Mouse (Mus musculus) CH12.LX (cell line): ENCODE measurements around the gene Cd27.

Experiments
- CTCF ChIP-seq, 2 experiments: IDR thresholded peaks in 1 of 2; conservative IDR thresholded peaks in 1 of 2; 2 replicates each; pipeline ENCODE4 v1.5.1; 2011 to 2012; ENCODE audit warnings: low read depth in 2 of 2, low read length in 2 of 2, improper control_type of control experiment in 1 of 2, inconsistent platforms in 1 of 2, mild to moderate bottlenecking in 1 of 2, moderate library complexity in 1 of 2
- E2F4 ChIP-seq: IDR thresholded peaks from 2 replicates; pipeline ENCODE4 v1.6.1; 2011; ENCODE audit warnings: low read depth, low read length, improper control_type of control experiment; ENCODE audit not compliant: insufficient replicate concordance
- ELF1 ChIP-seq: IDR thresholded peaks from 2 replicates; pipeline ENCODE4 v1.6.1; 2014; ENCODE audit warnings: low read depth, mild to moderate bottlenecking, inconsistent platforms, low read length, improper control_type of control experiment
- EP300 ChIP-seq: IDR thresholded peaks from 2 replicates; pipeline ENCODE4 v1.6.1; 2011; ENCODE audit warnings: low read length, improper control_type of control experiment
- ETS1 ChIP-seq: conservative IDR thresholded peaks from 2 replicates; pipeline ENCODE4 v1.6.1; 2012; ENCODE audit warnings: low read depth, mild to moderate bottlenecking, inconsistent platforms, low read length, improper control_type of control experiment, moderate library complexity
- MAX ChIP-seq: IDR thresholded peaks from 2 replicates; pipeline ENCODE4 v1.6.1; 2011; ENCODE audit warnings: low read length, improper control_type of control experiment
- MYC ChIP-seq: IDR thresholded peaks from 2 replicates; pipeline ENCODE4 v1.6.1; 2011; ENCODE audit warnings: low read depth, mild to moderate bottlenecking, improper control_type of control experiment, low read length
- POLR2A ChIP-seq: IDR thresholded peaks from 2 replicates; pipeline ENCODE4 v1.6.1; 2011; ENCODE audit warnings: low read depth, mild to moderate bottlenecking, improper control_type of control experiment, low read length
- USF1 ChIP-seq: IDR thresholded peaks from 2 replicates; pipeline ENCODE4 v1.6.1; 2014; ENCODE audit warnings: low read depth, mild to moderate bottlenecking, inconsistent platforms, low read length, improper control_type of control experiment
- ZKSCAN1 ChIP-seq: IDR thresholded peaks from 2 replicates; pipeline ENCODE4 v1.6.1; 2012; ENCODE audit warnings: low read depth, inconsistent platforms, low read length, improper control_type of control experiment, borderline replicate concordance
- ZMIZ1 ChIP-seq: IDR thresholded peaks from 2 replicates; pipeline ENCODE4 v1.6.1; 2012; ENCODE audit warnings: low read depth, mild to moderate bottlenecking, inconsistent platforms, low read length, improper control_type of control experiment
- ZNF384 ChIP-seq: IDR thresholded peaks from 2 replicates; pipeline ENCODE4 v1.6.1; 2012; ENCODE audit warnings: low read depth, low read length, improper control_type of control experiment, inconsistent platforms

DNA sequence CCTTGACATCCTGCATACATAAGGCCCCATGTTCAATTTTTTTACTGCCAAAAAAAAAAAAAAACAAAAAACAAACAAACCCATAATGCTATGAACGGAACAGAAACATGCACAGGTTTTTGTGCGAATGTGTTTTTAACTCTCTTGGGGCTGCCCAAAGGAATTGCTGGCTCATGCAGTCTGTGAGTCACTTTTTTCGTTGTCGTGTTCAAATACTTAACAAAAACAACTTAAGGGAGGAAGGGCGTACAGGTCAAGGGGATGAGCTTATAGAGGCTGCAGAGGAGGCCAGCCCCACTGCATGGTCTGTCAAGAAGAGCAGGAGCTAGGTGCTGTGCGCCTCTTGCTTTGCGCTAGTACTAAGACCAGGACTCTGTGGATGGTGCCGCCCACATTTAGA is 15.9 kb upstream of the Cd27 start:
- TF ChIP-seq USF1 (no peak), ZKSCAN1 (no peak), POLR2A (no peak), ETS1 (no peak), E2F4 (no peak), CTCF (conservative IDR thresholded peaks at IDR 0.05 in 1 of 2, IDR thresholded peaks at IDR 0.05 in 1 of 2; ENCODE audit: low read depth in 2 of 2, low read length in 2 of 2) (no peak), MAX (no peak), EP300 (no peak), ZNF384 (no peak), ELF1 (no peak), ZMIZ1 (no peak), MYC (no peak)
